18 mouse cellular contexts compared by ENCODE assay signal in genomic region chr13:98700661-98701308, GRCm38 (mm10). TPM values are rescaled to one million over a fixed set of nuclear protein-coding genes. Genes with fewer than 3 reads are reported as not detected.
DNase-seq lines count a peak whose midpoint lies in the region; ATAC-seq and TF ChIP-seq lines count a peak whose summit lies in the region.
"Had no signal": no experiment of that assay in that cellular context is flagged by ENCODE, and none has a peak within 500 bp of the region (broad histone marks: within the 10 kb centered on the region; RNA-seq: fewer than 3 reads in every experiment).

No protein-coding gene starts in this region.

- no peaks in the 10 kb centered on the region for H3K27me3 ChIP-seq in kidney, embryonic 15.5 days
- no peaks in the 10 kb centered on the region for H3K27me3 ChIP-seq in lung, postnatal 0 days (replicated peaks; ENCODE audit: insufficient read depth, low read length)
- no peaks in the 10 kb centered on the region for H3K27me3 ChIP-seq in intestine, embryonic 16.5 days (replicated peaks; ENCODE audit: control insufficient read depth, insufficient read depth, low read length)
- H3K27me3 ChIP-seq in stomach, embryonic 16.5 days (ENCODE audit: control insufficient read depth, insufficient read depth, low read length): 0 out of 2 replicates have a peak, but pooled peaks cover 3% of the 10 kb centered on the region

- no peak for TF ChIP-seq EP300 in lung, postnatal 0 days (IDR thresholded peaks at IDR 0.05)

- H3K9me3 ChIP-seq in kidney, embryonic 15.5 days (replicated peaks): no peaks in the 10 kb centered on the region
- H3K9me3 ChIP-seq in lung, postnatal 0 days (ENCODE audit: low read length): no peaks in the 10 kb centered on the region
- H3K9me3 ChIP-seq in intestine, embryonic 16.5 days (ENCODE audit: control insufficient read depth, low read length): no peaks in the 10 kb centered on the region
- H3K9me3 ChIP-seq in stomach, embryonic 16.5 days (replicated peaks; ENCODE audit: control insufficient read depth, low read length): no peaks in the 10 kb centered on the region
- H3K9me3 ChIP-seq: forebrain, embryonic 13.5 days; G1E; midbrain, embryonic 12.5 days; neural tube, embryonic 15.5 days had no signal

- no peak for ATAC-seq in kidney, embryonic 15.5 days (replicated peaks; ENCODE audit: low FRiP score)
- ATAC-seq in lung, postnatal 0 days: no peak
- ATAC-seq in intestine, embryonic 16.5 days: peak; percentile 21
- ATAC-seq in stomach, embryonic 16.5 days (ENCODE audit: insufficient read depth, low FRiP score): peak; percentile 26; the same call in 1 of the 2 replicates
- ATAC-seq: forebrain, embryonic 13.5 days; hindbrain, embryonic 16.5 days had no signal

- H3K4me3 ChIP-seq in kidney, embryonic 15.5 days (replicated peaks): no peak overlapping the region
- H3K4me3 ChIP-seq in lung, postnatal 0 days (ENCODE audit: low read depth, low read length): no peak overlapping the region
- H3K4me3 ChIP-seq in intestine, embryonic 16.5 days (ENCODE audit: low read length): no peak overlapping the region
- H3K4me3 ChIP-seq in stomach, embryonic 16.5 days (replicated peaks; ENCODE audit: low read length): no peak overlapping the region
- H3K4me3 ChIP-seq: forebrain, embryonic 13.5 days; midbrain, embryonic 12.5 days; neural tube, embryonic 15.5 days had no signal

- H3K4me2 ChIP-seq in kidney, embryonic 15.5 days: no peak overlapping the region
- H3K4me2 ChIP-seq in lung, postnatal 0 days (replicated peaks; ENCODE audit: low read depth, low read length): no peak overlapping the region
- peak overlapping the region; percentile 5; the same call in 1 of the 2 replicates for H3K4me2 ChIP-seq in intestine, embryonic 16.5 days (ENCODE audit: low read depth, low read length)
- H3K4me2 ChIP-seq in stomach, embryonic 16.5 days (ENCODE audit: low read depth, low read length): no peak overlapping the region; the same call in 1 of the 2 replicates
- H3K4me2 ChIP-seq: forebrain, embryonic 13.5 days; midbrain, embryonic 12.5 days; neural tube, embryonic 15.5 days had no signal

- H3K36me3 ChIP-seq in kidney, embryonic 15.5 days: no peaks in the 10 kb centered on the region
- no peaks in the 10 kb centered on the region for H3K36me3 ChIP-seq in lung, postnatal 0 days (ENCODE audit: insufficient read depth, low read length)
- H3K36me3 ChIP-seq in intestine, embryonic 16.5 days (ENCODE audit: control insufficient read depth, insufficient read depth, low read length): no peaks in the 10 kb centered on the region
- H3K36me3 ChIP-seq in stomach, embryonic 16.5 days (ENCODE audit: control insufficient read depth, insufficient read depth, low read length): no peaks in the 10 kb centered on the region
- H3K36me3 ChIP-seq: G1E; midbrain, embryonic 12.5 days; neural tube, embryonic 15.5 days had no signal

- no peak for TF ChIP-seq CTCF in lung, postnatal 0 days (IDR thresholded peaks at IDR 0.05)

- peak overlapping the region; percentile 76 for H3K27ac ChIP-seq in kidney, embryonic 15.5 days
- H3K27ac ChIP-seq in lung, postnatal 0 days (ENCODE audit: low read length): peak overlapping the region; percentile 59
- H3K27ac ChIP-seq in intestine, embryonic 16.5 days (ENCODE audit: low read length): peak overlapping the region; percentile 91
- peak overlapping the region; percentile 87 for H3K27ac ChIP-seq in stomach, embryonic 16.5 days (ENCODE audit: low read length)
- H3K27ac ChIP-seq: forebrain, embryonic 13.5 days; midbrain, embryonic 12.5 days; neural tube, embryonic 15.5 days had no signal

- H3K4me1 ChIP-seq in kidney, embryonic 15.5 days: peaks cover 17% of the 10 kb centered on the region; the same call in 1 of the 2 replicates
- peaks cover 11% of the 10 kb centered on the region for H3K4me1 ChIP-seq in lung, postnatal 0 days (ENCODE audit: insufficient read depth, low read depth, low read length)
- H3K4me1 ChIP-seq in intestine, embryonic 16.5 days (ENCODE audit: control insufficient read depth, insufficient read depth, low read length): peaks cover 11% of the 10 kb centered on the region
- peaks cover 13% of the 10 kb centered on the region; the same call in 1 of the 2 replicates for H3K4me1 ChIP-seq in stomach, embryonic 16.5 days (ENCODE audit: control insufficient read depth, insufficient read depth, low read length)
- H3K4me1 ChIP-seq: forebrain, embryonic 13.5 days; midbrain, embryonic 12.5 days; neural tube, embryonic 15.5 days had no signal

- DNase-seq in kidney, adult 18-20 months: no peak
- peak; percentile 33 for DNase-seq in lung, postnatal 0 days (ENCODE audit: low spot score)
- DNase-seq in lung, postnatal 10 days: no peak
- no peak for DNase-seq in embryo, embryonic 10 days (ENCODE audit: low spot score)
- DNase-seq: adrenal gland, adult 8-10 months; cerebellum, adult 18-20 months; layer of hippocampus, postnatal 36 days; left cerebral cortex, postnatal 4 days; spleen, adult 18-20 months had no signal

- H3K9ac ChIP-seq in kidney, embryonic 15.5 days: no peak overlapping the region
- no peak overlapping the region for H3K9ac ChIP-seq in lung, postnatal 0 days (replicated peaks; ENCODE audit: low read depth)
- H3K9ac ChIP-seq in intestine, embryonic 16.5 days (ENCODE audit: low read depth, low read length): peak overlapping the region; percentile 31; the same call in 1 of the 2 replicates
- no peak overlapping the region for H3K9ac ChIP-seq in stomach, embryonic 16.5 days (ENCODE audit: low read length)
- H3K9ac ChIP-seq: forebrain, embryonic 13.5 days; midbrain, embryonic 12.5 days; neural tube, embryonic 15.5 days had no signal

- 55% methylated on average over 10 of the region's 10 CpGs for WGBS in kidney, embryonic 15.5 days
- 34% methylated on average over 10 of the region's 10 CpGs for WGBS in lung, postnatal 0 days
- WGBS in intestine, embryonic 16.5 days: 37% methylated on average over 10 of the region's 10 CpGs
- WGBS in stomach, embryonic 16.5 days: 30% methylated on average over 10 of the region's 10 CpGs

RNA-seq across cellular contexts. Expression of gene Tmem171, which starts 6.2 kb away (rescaled TPM):
- polyA plus RNA-seq in kidney, embryonic 15.5 days (2015; fragmentation: Nextera tagmentation; extraction: Ambion mirVana): 6.5 and 8.0 TPM in 2 replicates
- 20.1 and 22.1 TPM in 2 replicates for polyA plus RNA-seq in lung, postnatal 0 days (2015; fragmentation: Nextera tagmentation; extraction: Ambion mirVana)
- 36.4 and 43.2 TPM in 2 replicates for polyA plus RNA-seq in intestine, embryonic 16.5 days (2015; fragmentation: Nextera tagmentation; extraction: Ambion mirVana)
- polyA plus RNA-seq in stomach, embryonic 16.5 days (2015; fragmentation: Nextera tagmentation; extraction: Ambion mirVana): 6.7 and 8.7 TPM in 2 replicates
- polyA plus RNA-seq: brain, embryonic 14.5 days; forebrain, embryonic 13.5 days; G1E; midbrain, embryonic 12.5 days; neural tube, embryonic 15.5 days had no signal

Comparison
In these comparisons a context has a peak if more than half of its experiments do, and no peak if none do; other contexts are left out.
1. ATAC-seq: peak in intestine, embryonic 16.5 days (single experiment) and stomach, embryonic 16.5 days (single experiment); none in kidney, embryonic 15.5 days (single experiment) and lung, postnatal 0 days (single experiment).
2. Peak in every context shown above with its lines, with median percentiles within 50 percentile points of each other: H3K27ac ChIP-seq.